Mouse (Mus musculus): ENCODE results near the gene Hrh2.
A peak's percentile ranks its signal among the peaks of the same experiment; 100 is the strongest.

The Hrh2 gene

GRCm38 (mm10) chr13:54218341-54218740, 26.4 kb downstream of the Hrh2 start:
- DNase-seq (ENCODE audit: low read depth, low spot score): no peak

DNA sequence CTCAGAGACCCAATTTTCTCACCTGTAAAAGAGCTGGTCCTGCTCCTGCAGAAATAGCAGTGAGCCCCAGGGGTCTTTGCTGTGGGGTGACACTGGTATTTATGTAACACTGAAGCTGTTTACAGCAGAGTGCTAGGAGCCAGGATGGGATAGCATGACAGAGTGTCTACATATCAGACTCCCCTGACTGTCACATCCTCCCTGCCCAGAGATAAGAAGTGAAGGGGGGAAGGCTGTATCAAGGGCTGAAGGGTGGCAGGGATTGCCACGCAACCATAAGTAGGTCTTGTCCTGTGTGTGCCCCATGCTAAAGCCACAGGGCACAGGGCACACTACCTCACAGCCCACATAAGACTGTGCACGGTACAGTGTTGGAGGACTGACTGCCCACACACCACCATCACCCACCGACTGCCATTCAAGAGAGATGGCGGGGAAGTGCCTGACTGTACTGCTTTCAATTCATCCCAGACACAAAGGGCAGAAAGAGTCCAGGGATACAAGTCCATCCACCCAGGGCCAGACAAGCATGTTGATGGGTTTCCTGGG, 29.8 kb downstream of the Hrh2 start:
- no peak for DNase-seq (ENCODE audit: low read depth, low spot score)

DNA sequence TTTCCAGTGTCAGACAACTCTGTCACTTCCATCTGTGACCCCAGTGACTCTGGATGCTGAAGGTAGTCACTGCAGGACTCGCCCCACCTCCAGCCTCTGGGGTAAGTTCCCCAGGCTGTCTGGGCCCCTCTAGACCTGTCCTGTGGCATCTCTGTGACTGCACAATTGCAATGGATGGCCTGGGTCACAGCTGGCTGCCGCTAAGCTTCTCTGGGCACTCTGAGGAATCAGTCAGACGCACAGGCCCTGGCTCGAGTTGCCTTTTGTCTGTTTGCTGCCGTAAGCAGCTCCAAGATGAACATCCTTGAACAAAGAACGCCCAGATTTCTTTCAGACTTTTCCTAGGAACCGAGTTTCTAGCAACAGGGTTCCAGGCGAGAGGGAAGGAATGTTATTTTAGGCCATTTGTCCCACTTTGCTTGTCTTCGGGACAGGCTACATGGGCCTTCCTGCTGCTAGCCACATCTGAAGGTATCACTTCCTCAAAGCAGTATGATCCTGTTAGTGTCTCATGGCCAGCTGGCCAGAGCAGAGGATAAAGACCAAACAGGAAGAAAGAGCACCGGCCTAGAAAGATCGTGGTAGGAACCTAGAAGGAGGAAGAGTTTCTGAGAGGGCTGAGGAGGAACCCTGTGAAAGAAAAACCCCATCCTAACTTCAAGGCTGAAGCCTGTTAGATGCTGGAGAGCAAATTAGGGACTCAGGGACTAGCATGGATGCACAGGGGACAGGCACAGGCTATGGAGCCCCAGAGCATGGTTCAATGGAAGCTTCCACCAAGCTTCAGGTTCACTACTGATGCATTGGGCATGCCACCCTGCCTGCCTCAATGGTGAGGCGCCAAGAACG, 31.2 kb downstream of the Hrh2 start:
- no peak for DNase-seq (ENCODE audit: low read depth, low spot score)

DNA sequence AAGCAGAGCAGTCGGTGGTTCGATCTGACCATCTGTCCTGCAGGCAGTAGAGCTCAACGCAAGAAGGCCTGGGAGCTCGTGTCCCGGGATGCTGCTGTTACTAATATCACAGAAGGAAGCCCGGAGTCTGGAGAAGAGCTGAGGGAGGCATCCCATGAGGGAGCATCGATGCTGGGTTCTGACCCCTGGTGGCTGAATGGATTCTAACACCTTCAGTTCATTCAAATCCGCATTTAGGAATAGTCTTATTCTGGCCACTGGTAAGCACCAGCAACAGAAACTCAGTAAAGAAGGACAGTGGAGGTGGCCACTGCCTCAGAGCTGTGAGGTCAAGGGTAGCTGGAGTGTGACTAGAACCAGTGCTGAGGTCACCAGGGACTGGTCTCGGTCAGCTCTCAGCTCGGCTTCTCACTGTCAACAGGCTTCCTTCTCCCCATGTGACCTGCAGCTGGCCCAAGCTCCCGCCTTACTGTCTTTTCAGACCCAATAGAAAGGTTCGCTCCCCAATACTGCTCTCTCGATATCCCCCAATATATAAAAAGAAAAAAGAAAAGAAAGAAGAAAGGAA, 36.1 kb downstream of the Hrh2 start:
- peak; percentile 71 for DNase-seq (ENCODE audit: low read depth, low spot score)

GRCm38 (mm10) chr13:54230081-54230480, 38.2 kb downstream of the Hrh2 start:
- DNase-seq (ENCODE audit: low read depth, low spot score): no peak

DNA sequence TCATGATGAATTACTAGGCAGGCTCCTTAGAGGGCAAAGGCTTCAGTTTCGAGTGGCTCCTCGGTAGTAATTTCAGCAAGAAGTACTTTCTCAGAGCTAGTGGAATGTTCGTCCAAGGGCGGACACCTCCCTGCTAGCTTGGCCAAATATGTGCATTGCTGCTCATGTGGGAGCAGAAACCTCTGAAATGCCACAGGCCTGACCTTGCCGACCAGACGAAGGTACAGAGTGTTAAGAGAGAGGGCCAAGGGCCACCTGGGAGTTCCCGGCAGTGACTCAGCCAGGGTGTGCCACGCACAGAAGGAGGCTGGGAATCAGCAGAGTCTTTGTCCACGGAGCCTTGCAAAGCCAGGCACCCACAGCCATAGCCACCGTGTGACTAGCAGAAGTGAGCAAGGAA, 39.9 kb downstream of the Hrh2 start:
- no peak for DNase-seq (ENCODE audit: low read depth, low spot score)

DNA sequence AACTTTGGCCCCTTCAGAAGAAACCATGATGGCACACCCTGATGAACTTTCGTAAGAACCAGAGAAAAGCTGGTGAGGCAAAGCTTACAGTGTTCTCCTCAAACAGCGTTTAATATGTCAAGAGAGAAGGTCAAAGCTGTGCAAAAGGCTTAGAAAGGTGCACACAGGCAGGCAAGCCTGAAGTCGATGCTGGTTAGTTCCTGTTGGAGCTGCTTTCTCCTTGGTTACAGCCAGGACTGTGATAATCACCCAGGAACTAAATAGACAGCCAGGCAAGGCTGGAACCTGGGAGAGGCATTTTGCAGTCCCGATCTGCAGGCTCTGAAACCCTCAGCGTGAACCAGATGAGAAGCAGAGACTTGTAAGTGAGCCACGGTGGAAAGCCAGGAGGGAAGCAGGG, 45.6 kb downstream of the Hrh2 start:
- no peak for DNase-seq (ENCODE audit: low read depth, low spot score)

GRCm38 (mm10) chr13:54238585-54239323, 46.8 kb downstream of the Hrh2 start:
- peak; percentile 18 for DNase-seq (ENCODE audit: low read depth, low spot score)

DNA sequence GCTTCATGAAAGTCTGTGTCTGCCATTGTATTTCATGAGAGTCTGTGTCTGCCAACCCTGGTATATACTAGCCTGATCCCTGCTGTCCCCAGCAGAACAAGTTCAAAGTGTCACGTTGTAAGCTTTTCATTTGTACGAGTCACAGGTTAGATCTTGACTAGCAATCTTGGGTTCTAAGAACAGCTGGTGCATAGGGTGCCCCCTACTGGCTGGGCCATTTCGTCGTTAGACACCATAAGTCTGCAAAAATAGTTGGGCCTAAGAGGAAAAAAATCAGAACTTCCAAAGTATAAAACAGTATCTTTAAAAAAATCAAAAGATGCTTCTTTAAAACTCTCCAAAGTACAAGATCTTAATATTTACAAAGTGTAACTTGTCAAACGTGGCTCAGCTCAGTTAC, 50.5 kb downstream of the Hrh2 start:
- DNase-seq (ENCODE audit: low read depth, low spot score): peak; percentile 57

DNA sequence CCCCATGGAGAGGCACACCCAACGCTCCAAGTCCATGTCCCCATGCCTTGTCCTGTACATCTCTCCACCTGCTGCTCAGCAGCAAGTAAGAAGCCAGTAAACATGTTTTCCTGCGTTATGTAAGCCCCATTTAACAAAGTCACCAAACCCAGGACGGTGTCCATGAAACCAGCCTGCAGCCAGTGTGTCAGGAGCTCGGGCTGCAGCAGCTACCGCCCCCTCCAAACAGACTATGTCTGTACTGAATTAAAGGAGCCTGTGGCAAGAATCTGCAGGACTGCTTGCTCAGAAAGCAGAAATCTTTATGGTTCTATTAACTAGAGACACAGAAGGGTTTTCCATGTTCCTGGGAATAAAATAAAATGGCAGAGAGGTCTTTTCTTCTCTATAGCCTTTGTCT, 53.3 kb downstream of the Hrh2 start:
- DNase-seq (ENCODE audit: low read depth, low spot score): no peak

- peak; percentile 65 for DNase-seq (ENCODE audit: low read depth, low spot score)
Measured at GRCm38 (mm10) chr13:54247545-54247944, 55.6 kb downstream of the Hrh2 start.

DNA sequence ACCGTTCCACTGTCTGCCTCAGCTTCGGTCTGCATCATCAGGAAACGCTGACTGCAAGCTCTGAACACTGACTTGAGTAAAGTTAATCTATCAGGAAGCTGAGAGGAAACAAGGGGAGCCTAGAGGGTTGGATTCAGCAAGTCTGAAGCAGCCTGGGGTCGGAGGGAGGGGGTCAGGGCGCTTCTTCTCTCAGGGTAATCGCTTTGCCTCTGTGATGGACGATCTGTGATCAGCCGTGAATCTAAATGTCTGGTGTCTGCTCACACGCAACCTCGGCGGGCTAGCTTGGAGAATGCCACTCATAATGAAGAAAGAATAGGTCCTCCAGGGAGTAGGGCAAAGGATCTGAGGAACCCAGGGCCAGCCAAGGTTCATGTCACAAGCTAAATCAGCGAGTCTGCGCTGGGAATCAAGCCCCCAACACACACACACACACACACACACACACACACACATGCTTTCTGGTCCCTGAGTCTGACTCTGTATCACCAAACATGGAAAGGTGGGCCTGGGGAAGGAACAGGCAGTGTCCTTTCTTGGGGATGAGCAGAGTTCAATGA, 56.6 kb downstream of the Hrh2 start:
- DNase-seq (ENCODE audit: low read depth, low spot score): no peak

DNA sequence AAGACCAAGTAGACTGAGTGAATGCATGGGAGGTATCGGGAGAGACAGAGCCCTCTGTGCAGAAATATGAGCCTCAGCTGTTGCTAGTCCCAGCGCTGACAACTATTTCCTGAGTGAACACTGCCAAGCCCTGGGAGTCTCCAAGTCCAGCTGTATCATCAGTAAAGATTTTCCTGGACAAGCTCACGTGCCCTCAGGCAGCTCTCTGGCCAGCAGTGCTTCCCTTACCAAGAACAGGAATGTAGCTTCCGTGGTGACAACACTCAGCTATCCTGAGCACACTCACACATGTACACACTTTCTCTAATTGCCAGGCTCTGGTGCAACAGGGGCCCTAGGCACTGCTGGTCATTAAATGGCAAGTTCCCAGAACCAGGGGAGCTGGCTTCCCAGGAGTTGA, 57.1 kb downstream of the Hrh2 start:
- DNase-seq (ENCODE audit: low read depth, low spot score): no peak

GRCm38 (mm10) chr13:54250346-54250745, 58.4 kb downstream of the Hrh2 start:
- no peak for DNase-seq (ENCODE audit: low read depth, low spot score)

DNA sequence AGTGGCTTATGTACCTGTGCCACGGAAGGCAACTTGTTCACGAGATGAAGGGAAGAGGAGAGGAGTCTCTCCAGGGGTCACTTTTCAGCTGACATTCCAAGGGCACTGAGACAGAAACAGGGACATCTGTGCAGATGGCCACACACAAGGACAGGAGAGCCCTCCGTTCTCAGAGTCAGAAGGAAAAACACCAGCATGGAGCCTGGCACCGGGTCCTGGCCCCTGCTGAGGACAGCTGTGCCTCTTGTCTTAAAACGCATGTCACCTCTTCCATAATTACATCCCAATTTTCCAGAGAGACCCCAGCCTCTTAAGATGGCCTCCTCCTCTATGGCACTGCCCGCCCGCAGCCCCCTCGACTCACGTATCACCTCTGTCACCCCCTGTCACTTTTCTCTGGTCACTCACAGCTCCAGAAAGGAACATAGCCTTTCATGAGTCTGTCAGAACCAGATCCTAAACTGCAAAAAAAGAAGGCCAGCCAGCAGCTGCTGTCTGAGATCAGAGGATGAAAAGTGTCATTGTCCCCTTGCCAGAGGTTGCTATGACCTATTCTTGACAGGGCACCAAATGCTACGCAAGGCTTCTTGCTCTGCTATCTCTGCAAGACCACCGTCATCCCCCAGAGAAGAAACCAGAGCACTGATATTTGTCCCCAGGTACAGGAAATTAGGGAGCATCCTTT, 59.8 kb downstream of the Hrh2 start:
- no peak for DNase-seq (ENCODE audit: low read depth, low spot score)

DNA sequence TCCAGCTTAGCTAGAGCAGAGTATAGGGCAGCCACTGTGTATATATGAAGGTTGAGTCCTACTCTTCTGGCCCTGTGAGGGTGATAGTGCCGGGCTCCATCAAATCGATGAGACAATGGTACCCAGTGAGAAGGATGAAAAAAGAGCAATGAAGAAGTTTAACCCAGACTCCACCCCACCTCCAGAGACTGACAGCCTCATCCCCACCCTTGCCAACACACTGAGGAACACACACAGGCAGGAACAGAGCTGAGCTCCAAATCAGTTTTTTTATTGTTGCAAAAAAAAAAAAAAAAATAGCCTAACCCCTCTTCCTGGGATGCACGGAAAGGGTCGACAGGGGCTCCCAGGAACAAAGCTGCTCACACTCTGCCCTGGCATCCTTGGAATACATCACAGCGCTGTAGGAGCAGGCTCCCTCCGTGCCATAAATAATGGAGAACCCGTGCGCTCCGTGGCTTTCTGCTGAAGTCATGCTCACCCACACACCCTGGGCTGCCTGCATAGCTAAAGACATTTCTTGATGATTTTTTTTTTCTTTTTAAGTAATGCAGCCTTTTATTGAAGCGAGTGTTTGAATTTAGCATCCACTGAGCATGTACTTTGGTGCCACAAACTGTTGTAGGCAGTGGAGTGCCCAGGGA, 65.8 kb downstream of the Hrh2 start:
- DNase-seq (ENCODE audit: low read depth, low spot score): peak; percentile 14

DNA sequence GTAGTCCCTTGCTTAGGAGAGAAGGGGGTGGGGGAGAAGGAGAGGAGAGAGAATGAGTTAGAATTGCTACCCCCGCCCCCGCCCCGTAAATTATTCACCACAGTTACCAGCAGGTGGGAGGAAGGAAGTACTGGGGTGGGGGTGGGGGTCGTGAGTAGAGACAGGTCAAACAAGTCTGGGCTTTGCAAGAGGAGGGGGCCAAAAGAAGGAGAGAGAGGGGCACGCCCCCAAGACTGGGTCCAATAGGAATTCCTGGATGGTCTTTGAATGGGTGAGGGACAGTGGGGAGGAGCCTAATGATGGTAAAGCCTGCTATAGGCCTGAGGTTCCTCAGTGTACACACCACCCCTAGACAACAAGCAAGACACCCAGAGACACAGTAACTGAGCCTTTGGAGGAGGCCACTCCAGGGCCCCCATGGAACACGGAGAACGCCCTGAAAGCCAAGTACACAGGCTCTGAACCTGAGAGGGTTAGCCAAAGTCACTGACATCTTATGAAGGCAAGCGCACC, 66.4 kb downstream of the Hrh2 start:
- peak; percentile 83 for DNase-seq (ENCODE audit: low read depth, low spot score)

- peak; percentile 57 for DNase-seq (ENCODE audit: low read depth, low spot score)
Measured at GRCm38 (mm10) chr13:54260318-54260717, 68.4 kb downstream of the Hrh2 start.

GRCm38 (mm10) chr13:54262741-54263510, 71.0 kb downstream of the Hrh2 start:
- DNase-seq (ENCODE audit: low read depth, low spot score): no peak

DNA sequence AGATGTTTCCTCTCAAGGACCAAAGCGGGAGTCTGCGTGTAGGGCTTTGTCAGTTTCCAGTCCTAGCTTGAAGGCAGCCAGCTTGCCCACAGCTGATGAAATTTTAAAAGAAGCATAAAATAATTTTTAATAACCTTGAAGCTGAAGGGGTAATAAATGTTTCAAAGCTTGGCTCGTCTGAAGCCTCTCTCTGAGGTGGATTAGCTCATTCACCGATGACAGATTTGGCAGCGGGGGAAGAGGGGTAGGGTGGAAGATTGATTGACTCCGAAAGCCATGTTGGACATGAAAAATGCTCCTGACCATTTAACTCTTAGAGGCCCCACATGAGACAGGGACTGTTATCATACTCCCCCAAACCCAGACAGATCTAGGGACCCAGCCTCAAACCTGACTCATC, 71.7 kb downstream of the Hrh2 start:
- no peak for DNase-seq (ENCODE audit: low read depth, low spot score)
